Mouse (Mus musculus) liver, embryonic 14.5 days (tissue): ENCODE measurements around the gene Gpr68. TPM values are rescaled to one million over a fixed set of nuclear protein-coding genes. Genes with fewer than 3 reads are reported as not detected.
A peak's percentile ranks its signal among the peaks of the same experiment; 100 is the strongest.

Experiments used
- ATAC-seq: fragments of 200-750 bp; cut with Nextera tagmentation; 2 replicates; pipeline ENCODE4 v1.8.0; 2017; ENCODE audit warnings: moderate number of reproducible peaks, mild to moderate bottlenecking, moderate library complexity; ENCODE audit not compliant: insufficient read depth
- DNase-seq, 3 experiments: peaks; one replicate each; pipeline ENCODE4 v3.0.0-alpha.2; 2012 to 2013; ENCODE audit warnings: low read depth in 3 of 3, low spot score in 3 of 3
- H3K27ac ChIP-seq: fragments of 300-500 bp; sonication (generic); 2 replicates; pipeline ENCODE4 v1.5.1; 2014; ENCODE audit warnings: moderate library complexity, mild to moderate bottlenecking, control low read depth, inconsistent platforms
- H3K27me3 ChIP-seq: fragments of 300-500 bp; sonication (generic); 2 replicates; pipeline ENCODE4 v1.6.1; 2014; ENCODE audit warnings: mild to moderate bottlenecking, low read length, moderate library complexity; ENCODE audit not compliant: control insufficient read depth, insufficient read depth
- H3K36me3 ChIP-seq: fragments of 300-500 bp; sonication (generic); replicated peaks from 2 replicates; pipeline ENCODE4 v1.6.1; 2014; ENCODE audit warnings: low read depth; ENCODE audit not compliant: control insufficient read depth, insufficient read depth
- H3K4me1 ChIP-seq, 2 experiments: fragments of 200-500 bp in 1 of 2; fragments of 300-500 bp in 1 of 2; sonication (generic) in 1 of 2; replicated peaks; 2 replicates each; pipeline ENCODE4 v1.6.1; 2012 to 2014; ENCODE audit warnings: antibody characterized with exemption in 1 of 2, inconsistent platforms in 1 of 2, low read length in 1 of 2; ENCODE audit not compliant: control insufficient read depth in 2 of 2, insufficient read depth in 2 of 2
- H3K4me2 ChIP-seq: fragments of 300-500 bp; sonication (generic); 2 replicates; pipeline ENCODE4 v1.6.1; 2014; ENCODE audit warnings: low read depth, mild to moderate bottlenecking, control low read depth, moderate library complexity
- H3K4me3 ChIP-seq, 2 experiments: fragments of 200-500 bp in 1 of 2; fragments of 300-500 bp in 1 of 2; sonication (generic) in 1 of 2; 2 replicates each; pipeline ENCODE4 v1.5.1; 2012 to 2014; ENCODE audit warnings: low read depth in 2 of 2, low read length in 2 of 2, mild to moderate bottlenecking in 2 of 2, control low read depth in 1 of 2, inconsistent platforms in 1 of 2, moderate library complexity in 1 of 2; ENCODE audit not compliant: insufficient read depth in 1 of 2
- H3K9ac ChIP-seq: fragments of 300-500 bp; sonication (generic); replicated peaks from 2 replicates; pipeline ENCODE4 v1.6.1; 2014; ENCODE audit warnings: mild to moderate bottlenecking, control low read depth, moderate library complexity
- H3K9me3 ChIP-seq: fragments of 300-500 bp; sonication (generic); 2 replicates; pipeline ENCODE4 v1.6.1; 2016; ENCODE audit warnings: low read length, mixed read lengths; ENCODE audit not compliant: control insufficient read depth
- CTCF ChIP-seq: IDR thresholded peaks from 2 replicates; pipeline ENCODE4 v1.5.1; 2016; ENCODE audit warnings: antibody characterized with exemption, low read depth, control low read depth
- EP300 ChIP-seq: IDR thresholded peaks from 2 replicates; pipeline ENCODE4 v1.6.1; 2016; ENCODE audit warnings: antibody characterized with exemption, low read depth
- WGBS: fragments of 180-500 bp; shearing (Covaris S2); extraction: QIAGEN DNeasy Blood & Tissue Kit; methylation state at CpG from one replicate; pipeline ENCODE4 v1.1.7; 2014; ENCODE audit not compliant: insufficient replicate concordance; 5-methylcytosine and 5-hydroxymethylcytosine counted together
- polyA plus RNA-seq, 2 experiments: library from polyadenylated mRNA; depleted of rRNA in 1 of 2; stranded (reverse) in 1 of 2; unstranded in 1 of 2; fragments of >200 nt; fragmentation: Nextera tagmentation in 1 of 2; extraction: Ambion mirVana in 1 of 2; gene quantifications; 2 replicates each; pipeline versions ENCODE4 v1.2.1 to v1.2.3; 2012 to 2014

The Gpr68 gene
- polyA plus RNA-seq (2012; rRNA removed) (0.04 TPM in 2 replicates), polyA plus RNA-seq (2014; fragmentation: Nextera tagmentation; extraction: Ambion mirVana) (not detected in 2 replicates)

DNA sequence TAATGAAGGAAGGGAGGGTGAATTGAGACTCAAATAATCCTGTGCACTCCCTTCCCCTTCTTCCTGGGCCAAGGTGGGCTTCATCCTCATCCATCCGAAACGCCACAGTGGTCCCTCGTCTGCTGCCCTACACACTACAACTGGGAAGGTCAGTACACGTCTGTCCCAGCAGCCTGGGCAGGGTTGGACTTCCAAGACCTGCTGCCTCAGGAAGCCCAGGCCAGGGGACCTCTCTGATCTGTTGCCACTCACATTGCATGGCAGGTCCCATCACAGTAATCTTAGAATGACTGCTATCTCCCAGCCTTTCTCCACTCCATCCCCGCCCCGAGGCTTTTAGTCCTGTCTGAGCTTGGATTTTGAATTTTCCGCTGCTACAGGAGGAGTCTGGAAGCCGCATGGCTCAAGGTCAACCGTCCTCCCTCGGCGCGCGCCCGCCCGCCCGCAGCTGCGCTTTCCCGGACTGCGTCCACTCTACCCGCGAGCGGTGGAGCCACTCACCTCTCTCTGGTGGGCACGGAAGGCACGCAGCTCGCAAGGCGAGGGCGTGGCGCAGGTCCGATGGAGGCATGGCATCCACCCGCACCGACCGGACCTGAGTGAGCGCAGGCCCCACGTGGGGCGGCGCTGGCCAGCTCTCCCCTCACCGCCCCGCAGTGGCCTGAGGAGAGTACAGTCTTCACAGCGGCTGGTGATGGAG lies at the start of gene Gpr68:
Gpr68 (minus strand) TSS at position 601 of the 700 bp plus-strand sequence.
- no peak within 1 kb of the TSS for H3K9ac ChIP-seq

DNA sequence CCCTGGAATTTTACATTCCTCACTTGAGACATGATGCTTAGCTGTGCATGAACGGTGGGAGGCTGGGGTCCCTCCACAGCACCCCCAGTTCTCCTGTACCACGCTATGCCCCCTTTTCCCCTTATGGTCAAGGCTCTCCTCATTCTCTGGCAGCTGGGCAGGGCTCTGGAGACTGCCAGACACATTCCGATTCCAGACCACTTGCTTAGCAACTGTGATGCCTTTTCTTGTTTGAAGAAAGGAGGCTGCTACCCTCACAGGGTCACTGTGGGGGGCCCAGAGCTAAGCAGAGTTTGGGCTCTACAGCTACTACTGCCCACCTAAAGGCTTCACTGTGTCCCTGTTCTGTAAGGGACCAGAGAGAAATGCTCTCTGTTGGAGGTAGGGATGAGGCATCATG lies 49.3 kb upstream of the Gpr68 start:
- Histone ChIP-seq H3K27ac (peak overlapping the region; percentile 99), H3K9me3 (no peaks in the 10 kb centered on the region), H3K4me2 (peak overlapping the region; percentile 79), H3K36me3 (peaks cover 6% of the 10 kb centered on the region; the same call in 1 of the 2 replicates), H3K4me3 (no peak overlapping the region), H3K4me1 (peaks cover 75 to 76% of the 10 kb centered on the region in 2 experiments), H3K27me3 (no peaks in the 10 kb centered on the region), H3K9ac (peak overlapping the region; percentile 76)
- TF ChIP-seq EP300 (no peak), CTCF (no peak)
- DNase-seq, result no peak
- ATAC-seq, result no peak
- 66% methylated on average over 3 of the region's 3 CpGs for WGBS

More for the DNA sequence above, at the start of gene Gpr68:
- Histone ChIP-seq H3K27ac (no peak within 1 kb of the TSS), H3K27me3 (peaks cover 6% of the 10 kb centered on the region), H3K9me3 (no peaks in the 10 kb centered on the region), H3K4me2 (peak within 1 kb of the TSS; percentile 16; the same call in 1 of the 2 replicates), H3K4me3 (peak within 1 kb of the TSS in 1 of 2 experiments; percentile 6; a peak in 1 of 4 replicates), H3K4me1 (no peaks in the 10 kb centered on the region), H3K36me3 (no peaks in the 10 kb centered on the region)
- no peak for DNase-seq
- no peak for ATAC-seq
- 6% methylated on average over 39 of the region's 39 CpGs for WGBS
- TF ChIP-seq CTCF, result no peak
- TF ChIP-seq EP300, result no peak

DNA sequence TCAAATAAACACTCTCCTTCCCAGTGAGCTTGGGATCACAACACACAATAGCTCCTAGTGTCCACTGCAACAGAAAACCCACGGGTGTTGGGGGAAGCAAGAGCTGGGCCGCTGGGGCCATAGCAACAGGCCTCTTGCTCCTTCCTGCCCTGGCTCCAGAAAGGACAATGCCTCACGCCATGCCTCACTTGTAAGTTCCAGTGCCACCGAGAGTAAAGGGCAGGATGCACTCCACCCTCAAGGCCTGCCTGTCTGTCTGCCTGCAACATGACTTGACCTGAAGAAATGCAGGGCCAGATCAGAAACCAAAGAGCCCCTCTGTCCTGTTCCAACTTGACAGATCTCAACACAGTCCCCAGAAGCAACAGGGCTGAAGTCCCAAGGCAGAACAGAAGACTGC lies 48.8 kb upstream of the Gpr68 start:
- WGBS, result 33% methylated on average over 4 of the region's 4 CpGs
- Histone ChIP-seq H3K9ac (peak overlapping the region; percentile 76), H3K27ac (peak overlapping the region; percentile 99), H3K4me2 (peak overlapping the region; percentile 79), H3K27me3 (no peaks in the 10 kb centered on the region), H3K9me3 (no peaks in the 10 kb centered on the region), H3K4me3 (no peak overlapping the region), H3K4me1 (peaks cover 76 to 77% of the 10 kb centered on the region in 2 experiments), H3K36me3 (peaks cover 6% of the 10 kb centered on the region; the same call in 1 of the 2 replicates)
- no peak for TF ChIP-seq CTCF
- TF ChIP-seq EP300, result no peak
- no peak for DNase-seq
- no peak for ATAC-seq

DNA sequence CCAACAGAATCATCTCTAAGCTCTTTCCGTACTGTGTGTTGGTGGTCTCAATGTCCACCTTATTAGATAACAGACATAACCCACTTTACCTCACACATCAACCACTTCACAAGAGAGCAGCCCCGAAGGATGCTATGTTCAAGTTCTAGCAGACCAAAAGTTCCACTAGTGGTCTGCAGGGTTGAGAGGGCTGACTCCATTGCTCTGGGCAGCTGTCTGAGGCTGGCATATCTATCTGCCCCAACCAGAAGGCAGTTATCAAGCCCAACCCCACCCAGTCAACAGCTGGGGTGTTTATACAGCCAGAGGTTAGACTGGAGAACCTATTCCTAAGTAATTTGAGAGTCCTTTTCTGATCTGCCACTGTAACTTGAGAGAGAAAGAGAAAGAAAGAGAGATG lies 48.0 kb upstream of the Gpr68 start:
- peak overlapping the region; percentile 79 for H3K4me2 ChIP-seq
- no peaks in the 10 kb centered on the region for H3K9me3 ChIP-seq
- peak overlapping the region; percentile 76 for H3K9ac ChIP-seq
- no peaks in the 10 kb centered on the region for H3K27me3 ChIP-seq
- peak; percentile 95 for TF ChIP-seq EP300
- peak; percentile 18; the same call in 1 of the 2 replicates for TF ChIP-seq CTCF
- H3K36me3 ChIP-seq, result peaks cover 7% of the 10 kb centered on the region; the same call in 1 of the 2 replicates
- peak; percentile 87 for DNase-seq
- H3K4me1 ChIP-seq, result peaks cover 76 to 77% of the 10 kb centered on the region in 2 experiments
- peak overlapping the region; percentile 99 for H3K27ac ChIP-seq
- peak overlapping the region; percentile 29 to 37; a peak in 3 of 4 replicates for H3K4me3 ChIP-seq
- peak; percentile 79 for ATAC-seq
- WGBS, result 30% methylated on average over 2 of the region's 2 CpGs

DNA sequence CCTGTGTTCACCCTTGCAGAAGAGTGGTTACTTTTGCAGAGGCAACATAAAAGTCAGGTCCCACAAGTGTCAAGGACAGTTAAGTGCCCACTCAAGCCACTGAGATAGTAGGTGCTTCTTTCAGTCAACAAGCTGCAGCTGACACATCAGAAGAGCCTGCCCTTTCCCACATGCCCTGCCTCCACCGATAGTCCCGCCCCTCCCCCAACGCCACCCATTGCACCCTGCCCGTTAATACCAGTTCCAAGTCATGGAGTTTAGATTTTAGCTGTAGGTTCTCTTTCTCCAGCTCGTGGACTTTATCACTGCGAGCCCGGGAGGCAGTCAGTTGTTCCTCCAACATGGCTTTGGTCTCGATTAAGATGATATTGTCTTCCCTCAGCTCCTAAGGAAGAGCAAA lies 45.9 kb upstream of the Gpr68 start:
- peaks cover 11% of the 10 kb centered on the region; the same call in 1 of the 2 replicates for H3K36me3 ChIP-seq
- H3K4me1 ChIP-seq, result peaks cover 63 to 64% of the 10 kb centered on the region in 2 experiments
- WGBS, result 25% methylated on average over 8 of the region's 8 CpGs
- ATAC-seq (peak; percentile 12; the same call in 1 of the 2 replicates), DNase-seq (peak in 1 of 3 experiments; percentile 42)
- peak overlapping the region; percentile 99 for H3K27ac ChIP-seq
- no peak for TF ChIP-seq EP300
- TF ChIP-seq CTCF, result no peak
- no peaks in the 10 kb centered on the region for H3K27me3 ChIP-seq
- H3K4me3 ChIP-seq, result no peak overlapping the region
- H3K9ac ChIP-seq, result peak overlapping the region; percentile 23
- H3K9me3 ChIP-seq, result no peaks in the 10 kb centered on the region
- peak overlapping the region; percentile 38; the same call in 1 of the 2 replicates for H3K4me2 ChIP-seq
